Mouse (Mus musculus) urinary bladder, postnatal 4 days (tissue): ENCODE results near the gene Hcst.

ENCODE experiments used
- DNase-seq, 2 experiments: peaks; one replicate each; pipeline ENCODE4 v3.0.0; 2021 to 2022; ENCODE audit warnings: low spot score in 2 of 2

Hcst gene

DNA sequence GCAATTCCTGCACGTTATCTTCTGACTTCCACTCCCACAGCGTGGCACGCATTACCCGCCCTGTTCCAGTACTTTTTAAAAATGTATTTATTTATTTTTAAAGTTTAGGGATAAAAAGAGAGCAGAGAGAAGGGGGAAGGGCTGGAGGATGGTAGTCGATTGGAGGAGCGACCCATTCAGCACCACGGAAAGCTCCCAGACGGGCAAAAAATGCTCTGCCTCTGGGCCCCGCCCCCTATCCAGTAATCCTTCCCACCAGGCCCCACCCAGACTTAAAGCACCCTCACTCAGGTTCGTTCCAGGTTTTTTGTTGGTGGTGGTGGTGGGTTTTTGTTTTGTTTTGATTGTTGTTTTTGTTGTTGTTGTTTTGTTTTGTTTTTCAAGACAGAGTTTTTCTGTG, 14.6 kb upstream of the Hcst start:
- no peak for DNase-seq

DNA sequence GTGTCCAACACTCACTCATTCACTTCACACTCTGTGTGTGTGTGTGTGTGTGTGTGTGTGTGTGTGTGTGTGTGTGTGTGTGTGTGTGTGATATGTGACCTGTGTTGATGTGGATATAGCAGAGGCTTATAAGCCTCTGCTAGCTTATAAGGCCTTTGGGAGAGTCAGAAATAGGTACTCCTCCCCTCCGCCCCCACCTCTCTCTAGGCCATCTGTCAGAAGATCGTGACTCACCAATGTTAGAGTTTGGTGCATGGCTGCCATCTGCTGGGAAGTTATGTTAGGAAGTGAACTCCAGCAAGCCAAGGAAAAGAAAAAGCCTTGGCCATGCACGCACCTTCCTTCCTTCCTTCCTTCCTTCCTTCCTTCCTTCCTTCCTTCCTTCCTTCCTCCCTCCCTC, 12.1 kb upstream of the Hcst start:
- no peak for DNase-seq

DNA sequence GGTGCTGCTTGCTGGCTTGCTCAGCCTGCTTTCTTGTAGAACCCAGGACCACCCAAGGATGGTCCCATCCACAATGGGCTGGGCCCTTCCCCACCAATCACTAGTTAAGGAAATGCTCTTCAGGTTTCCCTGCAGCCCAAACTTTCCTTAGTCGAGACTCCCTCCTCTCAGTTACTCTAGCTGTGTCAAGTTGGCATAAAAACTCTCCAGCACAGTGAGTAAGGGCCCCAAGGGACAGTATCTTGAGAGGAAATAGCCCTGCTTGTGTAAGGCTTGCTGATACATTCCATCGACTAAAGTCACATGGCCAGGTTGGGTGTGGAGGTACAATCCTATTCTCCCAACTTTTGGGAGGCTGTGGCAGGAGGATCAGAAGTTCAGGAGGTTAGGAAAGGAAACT, 10.5 kb upstream of the Hcst start:
- no peak for DNase-seq

DNA sequence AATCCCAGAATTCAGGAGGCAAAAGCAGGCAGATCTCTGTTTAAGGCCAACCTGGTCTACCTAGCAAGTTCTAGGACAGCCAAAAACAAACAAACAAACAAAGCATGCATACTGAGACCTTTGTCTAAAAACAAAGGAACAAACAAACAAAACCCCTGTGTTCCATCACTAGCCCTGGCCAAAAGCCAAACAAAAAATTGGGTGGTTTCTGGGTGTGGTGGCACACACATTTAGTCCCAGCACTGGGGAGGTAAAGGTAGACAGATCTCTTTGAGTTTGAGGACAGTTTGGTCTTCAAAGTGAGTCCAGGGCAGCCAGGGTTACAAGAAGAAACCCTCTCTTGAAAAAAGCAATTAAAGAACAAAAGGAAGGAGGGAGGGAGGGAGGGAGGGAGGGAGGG, 9.7 kb upstream of the Hcst start:
- no peak for DNase-seq

DNA sequence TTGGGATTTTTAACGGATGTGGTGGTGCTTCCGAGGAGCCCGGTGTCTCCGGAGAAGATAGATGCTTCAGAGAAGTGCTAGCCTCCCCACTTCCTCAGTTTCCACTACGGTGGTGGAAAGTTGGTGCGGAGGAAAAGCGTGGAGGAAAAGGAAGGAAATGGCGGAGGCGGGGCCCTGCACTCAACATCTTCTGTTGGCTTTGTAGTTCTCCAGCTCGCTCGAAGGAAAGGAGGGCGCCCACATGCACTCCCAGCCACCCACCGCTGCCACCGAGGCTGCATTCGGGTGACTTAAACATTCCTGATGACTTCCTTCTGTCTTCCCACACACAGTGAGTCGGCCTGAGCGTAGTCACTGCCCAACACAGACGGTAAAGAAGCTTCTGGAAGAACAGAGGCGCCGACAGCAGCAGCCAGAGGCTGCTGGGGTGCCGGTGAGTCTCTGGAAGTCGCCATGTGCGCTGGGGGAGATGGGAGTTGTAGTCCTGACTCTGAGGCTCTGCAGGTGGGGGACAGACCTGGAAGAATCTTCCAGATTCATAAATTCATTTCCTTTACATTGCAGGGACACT, 3.5 kb upstream of the Hcst start:
- no peak for DNase-seq

DNA sequence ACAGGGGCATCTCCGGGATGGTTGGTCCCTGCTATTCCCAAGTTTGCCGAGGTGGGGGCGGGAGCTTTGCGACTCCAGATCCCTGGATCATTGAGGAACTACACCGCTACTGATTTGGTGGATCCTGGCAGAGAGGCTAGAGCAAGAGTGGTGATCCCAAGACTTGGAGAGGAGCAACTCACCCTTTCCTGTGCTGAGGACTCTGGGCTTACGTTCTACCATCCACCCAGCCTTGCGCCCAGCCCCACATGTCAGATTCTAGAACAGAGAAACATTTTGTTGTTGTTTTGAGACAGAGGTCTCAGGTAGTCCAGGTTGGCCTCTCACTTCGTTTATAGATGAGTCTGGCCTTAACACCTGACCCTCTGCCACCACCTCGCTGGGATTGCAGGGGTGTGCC, 2.9 kb upstream of the Hcst start:
- DNase-seq = no peak

DNA sequence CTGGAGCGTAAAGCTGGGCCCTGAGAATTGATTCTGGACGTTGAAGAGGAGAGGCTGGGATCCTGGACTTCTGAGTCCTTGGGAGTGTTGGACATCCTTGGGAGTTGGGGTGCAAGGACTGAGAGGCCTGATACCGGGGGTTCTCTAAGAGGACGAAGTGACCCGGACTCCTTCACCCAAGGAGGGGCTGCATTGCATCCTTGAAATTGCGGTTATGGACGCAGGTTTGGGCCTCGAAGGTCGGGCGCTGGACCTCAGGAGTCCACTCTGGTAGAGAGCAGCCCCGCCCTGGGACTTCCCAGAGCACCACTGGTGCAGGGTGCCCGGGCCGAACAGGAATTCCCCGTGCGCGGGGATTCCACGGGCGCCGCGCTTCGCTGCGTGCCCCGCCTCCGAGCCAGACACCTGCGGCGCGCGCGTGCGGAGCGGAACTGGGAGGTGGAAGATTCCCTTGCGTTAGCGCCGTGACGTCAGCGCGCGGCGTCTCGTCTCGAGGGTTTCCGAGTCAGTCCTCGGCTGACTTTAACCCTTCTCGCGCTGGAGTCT, 2.3 kb upstream of the Hcst start:
- DNase-seq = peak; percentile 65 to 84

DNA sequence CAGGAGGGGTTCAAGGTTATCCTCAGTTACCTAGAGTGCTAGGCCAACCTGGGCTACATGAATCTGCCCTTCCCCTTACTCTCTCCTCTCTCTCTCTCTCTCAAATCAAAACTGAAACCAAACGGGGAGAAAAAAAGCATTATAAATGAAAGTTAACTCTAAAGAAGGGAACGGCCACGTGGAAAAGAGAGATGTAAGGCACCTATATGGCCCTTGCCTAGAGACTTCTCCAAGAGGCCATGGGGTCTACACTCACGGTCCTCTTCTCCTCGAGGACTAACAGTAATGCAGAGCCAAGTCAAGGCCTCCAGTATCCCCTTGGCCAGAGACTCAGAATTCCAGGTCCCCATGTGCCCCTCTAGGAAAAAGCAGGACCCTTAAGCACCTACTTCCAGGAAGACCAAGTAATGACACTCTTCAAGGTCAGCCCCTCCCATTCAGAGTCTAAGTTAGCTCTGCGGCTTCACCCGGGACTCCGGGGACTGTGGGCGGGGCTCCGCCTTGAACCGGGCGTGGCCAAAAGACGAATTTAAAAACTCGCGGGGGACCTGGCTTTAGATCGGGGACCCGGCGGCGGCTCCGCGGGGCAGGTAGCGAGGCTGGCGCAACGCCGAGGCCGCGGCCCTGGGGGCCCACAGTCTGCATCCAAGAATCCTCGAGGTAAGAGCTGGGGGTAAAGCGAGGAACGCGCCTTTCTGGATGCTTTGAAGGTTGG, 1.7 kb upstream of the Hcst start, which contains the start of gene Nfkbid:
TSS of gene Nfkbid (plus strand) at position 558 of the 715 bp plus-strand sequence.
- DNase-seq = no peak

DNA sequence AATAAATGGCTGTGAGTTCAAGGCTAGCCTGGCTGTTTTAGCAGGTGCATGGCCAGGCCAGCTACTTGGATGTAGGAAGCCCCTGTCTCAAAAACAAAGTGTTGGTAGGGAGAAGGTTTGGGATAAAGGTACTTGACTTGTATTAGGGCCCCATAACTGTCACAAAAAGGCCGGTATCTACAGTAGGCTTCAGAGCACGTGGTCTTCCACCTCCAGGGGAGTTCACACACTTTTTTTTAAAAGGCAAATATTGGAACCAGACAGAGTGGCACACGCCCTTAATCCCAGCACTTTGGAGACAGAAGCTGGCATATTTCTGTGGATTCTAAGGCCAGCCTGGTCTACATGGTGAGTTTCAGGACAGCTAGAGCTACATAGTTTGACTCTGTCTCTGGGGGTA, 1.0 kb upstream of the Hcst start:
- DNase-seq = no peak

DNA sequence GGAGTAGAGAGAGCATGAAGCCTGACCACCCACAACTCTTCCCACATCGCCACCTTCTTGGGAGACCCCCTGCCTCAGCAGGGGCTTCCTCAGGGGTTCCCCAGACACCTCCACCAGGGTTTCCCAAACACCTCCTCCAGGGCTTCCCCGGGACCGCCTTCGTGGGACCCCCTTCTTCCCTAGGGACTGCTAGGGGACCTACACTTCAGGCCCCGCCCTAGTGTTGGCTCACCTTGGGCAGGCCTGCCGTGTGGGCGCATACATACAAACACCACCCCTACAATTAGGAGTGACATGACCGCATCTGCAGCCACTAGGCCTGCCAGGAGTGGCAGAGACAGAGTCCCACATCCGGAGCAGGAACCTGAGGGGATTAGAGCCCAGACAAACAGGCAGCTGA, 1.8 kb downstream of the Hcst start:
- no peak for DNase-seq

DNA sequence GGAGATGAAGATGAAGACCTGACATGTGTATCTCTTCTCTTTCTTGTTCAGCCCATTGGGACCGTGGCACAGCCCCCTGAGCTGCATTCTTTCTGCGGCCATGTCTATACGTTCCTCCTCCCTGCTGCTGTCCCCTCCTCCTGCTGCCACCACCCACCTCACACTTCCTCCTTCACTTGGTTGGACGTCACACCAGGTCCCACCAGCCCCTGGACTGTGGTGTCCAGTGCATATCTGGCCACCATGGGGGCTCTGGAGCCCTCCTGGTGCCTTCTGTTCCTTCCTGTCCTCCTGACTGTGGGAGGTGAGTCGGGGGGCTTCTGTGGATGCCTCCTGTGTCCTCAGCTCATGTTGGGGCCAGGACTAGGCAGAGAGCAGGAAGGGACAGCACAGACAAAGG, 6.1 kb downstream of the Hcst start, which contains the start of gene Tyrobp:
TSS of gene Tyrobp (plus strand) at position 165 of the 400 bp plus-strand sequence.
- no peak for DNase-seq

DNA sequence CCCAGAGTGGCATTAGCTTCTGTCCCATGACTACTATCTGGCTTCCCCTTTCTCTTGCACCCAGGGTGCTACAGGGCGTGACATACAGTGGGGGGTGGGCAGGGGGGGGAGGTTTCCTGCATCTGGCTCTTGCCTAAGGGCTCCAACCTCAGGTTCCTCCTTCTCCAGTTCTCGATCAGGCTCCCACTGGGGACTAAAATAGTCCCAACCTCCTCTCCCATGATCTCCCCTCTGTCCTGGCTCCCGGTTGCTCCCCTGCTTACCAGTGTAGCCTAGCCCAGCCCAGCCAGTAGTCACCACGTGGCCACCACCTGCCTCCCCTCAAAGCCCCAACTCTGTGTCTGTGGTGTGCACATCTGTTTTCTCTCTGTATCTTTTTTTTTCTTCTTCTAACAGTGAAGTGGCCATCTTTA, 6.9 kb downstream of the Hcst start:
- DNase-seq = no peak

DNA sequence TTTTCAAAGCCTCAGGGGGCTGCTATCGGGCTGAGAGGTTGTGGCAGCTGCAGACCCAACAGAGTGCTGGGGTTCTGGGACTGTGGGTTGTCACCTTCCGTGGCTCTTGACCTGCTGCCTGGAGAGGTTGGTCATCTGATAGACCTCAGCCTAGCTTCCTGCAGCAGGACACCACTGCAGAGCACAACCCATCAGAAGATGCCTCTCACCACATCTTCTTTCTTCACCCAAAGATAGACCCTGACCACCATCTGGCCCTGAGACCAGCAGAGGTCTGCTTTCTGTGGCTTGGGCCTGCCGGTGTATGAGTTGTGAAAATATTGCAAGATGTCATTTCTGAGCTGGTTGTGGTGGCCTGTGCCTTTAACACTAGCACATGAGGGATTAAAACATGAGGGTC, 8.6 kb downstream of the Hcst start:
- no peak for DNase-seq

DNA sequence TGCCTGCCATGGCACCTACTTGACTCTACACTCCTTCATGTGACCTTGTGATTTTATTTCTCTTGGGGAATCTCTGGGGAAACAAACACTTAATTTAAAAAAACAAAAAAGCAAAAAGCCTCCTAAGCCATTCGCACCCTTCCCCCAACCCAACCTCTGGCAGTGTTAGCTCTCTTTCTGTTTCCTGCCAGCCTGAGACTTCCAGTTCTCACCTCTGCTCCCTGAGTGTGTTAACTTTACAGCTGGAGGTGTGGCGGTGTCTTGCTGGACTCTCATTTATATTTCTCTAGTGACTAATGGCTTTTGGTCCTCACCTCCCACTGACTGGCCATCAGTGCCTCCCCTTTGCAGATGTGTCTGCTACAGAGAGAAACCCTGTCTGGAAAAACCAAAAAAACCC, 9.9 kb downstream of the Hcst start:
- no peak for DNase-seq

DNA sequence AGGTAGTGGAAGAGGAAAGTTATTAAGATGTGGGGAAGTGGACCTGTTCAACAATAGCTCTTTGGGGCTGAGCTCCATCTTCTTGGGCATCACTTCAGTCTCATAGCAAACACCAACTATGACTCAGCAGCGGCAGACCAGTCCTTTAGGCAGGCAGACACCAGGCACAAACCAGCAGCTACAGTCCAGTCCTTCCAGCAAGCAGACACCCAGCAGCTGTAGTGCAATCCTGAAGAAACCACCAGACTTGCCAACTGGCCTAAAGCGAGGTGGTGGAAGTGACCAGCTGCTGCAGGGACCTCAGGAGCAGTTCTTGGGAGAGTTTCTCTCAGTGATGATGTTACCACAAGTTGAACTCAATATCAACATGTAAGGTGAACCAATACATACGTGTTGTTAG, 11.0 kb downstream of the Hcst start:
- DNase-seq = no peak

DNA sequence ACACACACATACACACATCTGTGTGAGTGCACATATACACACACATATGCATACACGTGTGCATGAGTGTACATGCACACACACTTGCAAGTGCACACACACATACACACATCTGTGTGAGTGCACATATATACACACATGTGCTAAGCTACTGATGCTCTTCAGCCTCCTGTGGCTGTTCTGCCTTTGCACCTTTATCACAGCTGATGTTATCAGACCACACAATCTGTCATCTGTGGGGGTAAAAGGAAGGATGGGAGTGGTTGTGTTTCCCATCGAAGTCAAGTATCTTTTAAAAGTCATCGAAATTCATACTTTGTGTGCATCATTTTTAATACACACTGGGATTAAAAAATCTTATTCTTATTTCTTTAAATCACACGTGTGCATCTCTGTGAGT, 17.3 kb downstream of the Hcst start:
- DNase-seq = no peak

DNA sequence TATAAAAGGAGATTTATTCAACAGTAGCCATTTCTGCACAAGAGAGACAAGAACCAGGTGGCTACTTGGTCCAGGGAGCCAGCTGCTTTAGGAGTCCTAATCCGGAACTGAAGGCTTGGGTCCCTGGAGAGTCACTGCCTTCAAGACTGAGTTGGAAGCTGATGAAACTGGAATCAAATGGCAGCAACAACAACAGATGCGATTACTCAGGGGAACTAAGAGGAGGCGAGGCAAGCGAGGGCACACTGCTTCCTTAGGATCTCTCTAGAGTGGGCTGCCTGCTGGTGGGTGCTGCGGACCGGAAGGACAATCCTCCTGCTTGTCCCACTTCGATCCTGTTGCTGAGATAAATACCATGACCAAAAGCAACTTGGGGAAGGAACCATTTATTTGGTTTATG, 20.0 kb downstream of the Hcst start:
- DNase-seq = no peak

DNA sequence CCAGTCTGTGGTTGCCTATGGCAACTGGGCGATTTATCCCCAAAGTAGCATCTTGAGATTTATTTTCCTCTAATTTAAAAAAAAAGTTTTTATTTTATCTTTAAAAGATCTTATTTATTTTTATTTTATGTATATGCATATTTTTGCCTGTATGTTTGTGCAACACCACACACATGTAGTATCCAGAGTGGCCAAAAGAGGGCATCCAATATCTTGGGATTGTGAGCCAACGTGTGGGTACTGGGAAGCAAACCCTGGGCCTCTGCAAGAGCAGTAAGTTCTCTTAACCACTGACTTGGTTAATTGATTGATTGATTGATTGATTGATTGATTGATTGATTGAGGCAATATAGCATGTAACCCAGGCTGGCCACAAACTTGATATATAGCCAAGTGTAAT, 24.8 kb downstream of the Hcst start:
- DNase-seq = no peak

DNA sequence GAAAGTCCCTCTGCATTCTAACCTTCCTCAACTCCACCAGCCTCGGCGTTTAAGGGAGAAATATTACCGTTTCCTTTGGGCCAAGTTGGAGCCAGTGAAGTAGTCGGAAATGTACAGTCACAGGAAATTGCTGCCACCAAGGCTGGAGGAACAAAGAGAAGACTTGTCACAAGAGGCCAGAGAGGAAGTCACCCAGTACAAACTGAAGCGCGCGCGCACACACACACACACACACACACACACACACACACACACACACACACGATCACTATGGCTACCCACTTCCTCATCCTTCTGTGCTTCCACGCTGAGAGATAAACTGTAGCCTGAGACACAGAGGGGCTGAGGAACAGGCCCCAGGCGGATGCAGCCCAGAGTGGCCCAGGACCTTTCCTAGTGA, 25.3 kb downstream of the Hcst start:
- no peak for DNase-seq

DNA sequence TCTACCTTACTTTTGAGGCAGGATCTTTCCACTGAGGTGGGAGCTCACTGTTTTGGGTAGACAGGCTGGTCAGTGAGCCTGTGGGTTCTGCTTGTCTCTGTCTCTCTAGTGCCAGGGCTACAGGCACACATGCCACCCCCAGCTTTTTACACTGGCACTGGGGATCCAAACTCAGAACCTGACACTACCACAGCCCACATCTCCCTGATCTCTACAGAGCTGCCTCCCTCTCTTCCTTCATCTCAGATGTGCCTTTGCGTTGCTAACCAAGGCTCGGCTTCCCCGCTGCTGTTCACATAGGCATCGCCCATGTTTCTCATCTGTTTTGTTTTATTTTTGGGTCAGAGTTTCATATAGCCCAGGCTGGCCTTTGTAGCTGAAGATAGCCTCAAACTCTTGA, 26.0 kb downstream of the Hcst start:
- DNase-seq = no peak

DNA sequence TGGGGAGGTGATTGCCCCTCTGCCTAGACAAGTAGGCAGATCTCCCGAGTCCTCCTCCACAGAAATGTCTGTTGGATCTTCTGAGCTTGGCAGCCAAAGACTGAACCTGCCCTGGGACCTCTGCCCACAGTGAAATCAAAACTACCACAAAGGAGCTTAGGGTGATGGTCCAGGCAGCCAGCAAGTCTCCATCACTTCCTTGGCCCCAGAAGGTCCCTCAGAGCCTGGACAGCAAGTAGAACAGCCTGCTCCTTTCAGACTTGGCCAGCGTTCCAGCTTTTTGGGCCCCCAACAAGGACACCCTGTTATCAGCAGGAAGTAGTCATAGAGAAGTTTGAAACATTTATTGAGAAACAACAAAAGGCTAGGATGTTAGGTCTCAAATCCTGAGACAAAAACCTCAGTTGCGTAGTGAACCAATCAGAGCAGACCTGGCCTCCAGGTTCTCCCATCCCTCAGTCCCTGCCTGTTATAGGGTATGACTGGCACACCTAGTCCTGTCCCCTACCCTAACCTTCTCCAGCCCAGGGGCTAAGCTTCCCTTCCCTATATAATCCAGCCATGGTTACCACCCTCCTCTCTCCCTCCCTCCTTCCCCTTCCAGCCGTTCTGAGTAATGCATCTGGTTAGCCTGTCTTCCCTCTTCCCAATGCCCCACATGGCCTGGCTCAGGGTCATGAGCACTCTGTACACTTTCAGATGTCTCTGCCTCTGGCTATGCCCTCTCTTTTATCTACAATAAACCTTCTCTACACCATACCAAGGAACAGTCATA, 26.7 kb downstream of the Hcst start:
- DNase-seq = no peak

DNA sequence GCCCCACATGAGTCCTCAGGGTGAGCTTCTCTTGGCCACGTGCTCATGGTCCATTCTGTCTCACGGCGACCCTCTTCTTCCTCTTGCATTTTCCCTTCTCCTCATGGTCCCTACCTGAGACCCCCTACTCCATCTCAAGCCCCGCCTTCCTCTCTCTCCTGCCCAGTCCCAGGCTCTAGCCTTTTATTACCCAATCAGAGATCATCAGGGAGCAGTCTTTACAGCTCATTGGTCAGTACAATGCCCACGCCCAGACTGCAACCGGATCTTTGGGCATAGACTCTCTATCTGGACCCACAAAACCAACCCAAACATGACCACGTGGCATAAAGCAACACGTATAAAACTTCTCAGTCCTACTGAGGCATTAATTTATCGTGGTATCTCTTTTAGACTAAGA, 35.5 kb downstream of the Hcst start:
- no peak for DNase-seq

DNA sequence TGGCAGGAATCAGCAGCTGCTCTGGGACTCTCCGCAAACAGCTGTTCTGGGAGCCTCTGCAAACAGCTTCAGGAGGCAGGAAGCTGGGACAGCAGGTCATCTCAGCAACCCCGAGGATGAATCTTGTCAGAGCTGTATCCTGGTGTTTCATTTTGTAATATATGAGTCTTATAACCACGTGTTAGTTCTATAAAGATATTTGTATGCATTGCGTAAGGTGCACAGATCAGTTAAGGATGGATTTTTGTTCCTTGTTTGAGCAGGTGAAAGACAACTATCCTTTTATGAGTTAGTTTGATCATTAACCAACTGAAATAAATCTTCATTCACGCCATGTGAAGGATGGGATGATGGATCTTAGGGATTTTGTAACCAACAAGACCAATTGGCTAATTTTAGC, 39.6 kb downstream of the Hcst start:
- no peak for DNase-seq
